ENCODE assay signal across 9 mouse cellular contexts in genomic region chr2:72499074-72499721, GRCm38 (mm10). TPM values are rescaled to one million over a fixed set of nuclear protein-coding genes. Genes with fewer than 3 reads are reported as not detected.
DNase-seq lines count a peak whose midpoint lies in the region; ATAC-seq lines count a peak whose summit lies in the region.
"Had no signal": no experiment of that assay in that cellular context is flagged by ENCODE, and none has a peak within 500 bp of the region (broad histone marks: within the 10 kb centered on the region; RNA-seq: fewer than 3 reads in every experiment).

No protein-coding gene starts in this region.

- H3K27me3 ChIP-seq in kidney, embryonic 15.5 days = peaks cover 18% of the 10 kb centered on the region; the same call in 1 of the 2 replicates
- H3K27me3 ChIP-seq in embryonic facial prominence, embryonic 15.5 days = 0 out of 2 replicates have a peak, but pooled peaks cover 3% of the 10 kb centered on the region
- peaks cover 15% of the 10 kb centered on the region for H3K27me3 ChIP-seq in limb, embryonic 10.5 days (ENCODE audit: low read depth, poor library complexity, severe bottlenecking)
- peaks cover 31% of the 10 kb centered on the region for H3K27me3 ChIP-seq in neural tube, embryonic 13.5 days

- peak overlapping the region; percentile 57 for H3K4me2 ChIP-seq in kidney, embryonic 15.5 days
- H3K4me2 ChIP-seq in embryonic facial prominence, embryonic 15.5 days (replicated peaks) = peak overlapping the region; percentile 48
- H3K4me2 ChIP-seq in neural tube, embryonic 13.5 days = peak overlapping the region; percentile 58

- DNase-seq in kidney, postnatal 14 days = no peak
- peak; percentile 57 for DNase-seq in limb, embryonic 10.5 days (ENCODE audit: low spot score)
- DNase-seq in Muller cell, postnatal 12 days (ENCODE audit: inconsistent ontology term) = no peak
- no peak for DNase-seq in cerebellum, postnatal 36 days
- DNase-seq in right cerebral cortex, postnatal 25 days = no peak
- DNase-seq: right cerebral cortex, adult 18-20 months had no signal

- peaks cover 11% of the 10 kb centered on the region for H3K4me1 ChIP-seq in kidney, embryonic 15.5 days
- H3K4me1 ChIP-seq in embryonic facial prominence, embryonic 15.5 days = peaks cover 7% of the 10 kb centered on the region
- H3K4me1 ChIP-seq in limb, embryonic 10.5 days = peaks cover 23% of the 10 kb centered on the region
- peaks cover 13% of the 10 kb centered on the region for H3K4me1 ChIP-seq in neural tube, embryonic 13.5 days (replicated peaks)

- no peaks in the 10 kb centered on the region for H3K9me3 ChIP-seq in kidney, embryonic 15.5 days (replicated peaks)
- H3K9me3 ChIP-seq in embryonic facial prominence, embryonic 15.5 days (replicated peaks) = no peaks in the 10 kb centered on the region
- no peaks in the 10 kb centered on the region for H3K9me3 ChIP-seq in limb, embryonic 10.5 days (replicated peaks)
- no peaks in the 10 kb centered on the region for H3K9me3 ChIP-seq in neural tube, embryonic 13.5 days

- no peak overlapping the region for H3K27ac ChIP-seq in kidney, embryonic 15.5 days
- H3K27ac ChIP-seq in embryonic facial prominence, embryonic 15.5 days (replicated peaks) = no peak overlapping the region
- peak overlapping the region; percentile 81 for H3K27ac ChIP-seq in limb, embryonic 10.5 days
- H3K27ac ChIP-seq in neural tube, embryonic 13.5 days (replicated peaks) = no peak overlapping the region

- ATAC-seq in kidney, embryonic 15.5 days (replicated peaks; ENCODE audit: low FRiP score) = no peak
- no peak for ATAC-seq in embryonic facial prominence, embryonic 15.5 days (ENCODE audit: insufficient number of reproducible peaks, low FRiP score, low TSS enrichment, low read depth)
- peak; percentile 53 for ATAC-seq in neural tube, embryonic 13.5 days (ENCODE audit: low read depth)

- peak overlapping the region; percentile 24 for H3K4me3 ChIP-seq in kidney, embryonic 15.5 days (replicated peaks)
- H3K4me3 ChIP-seq in embryonic facial prominence, embryonic 15.5 days (replicated peaks) = peak overlapping the region; percentile 23
- peak overlapping the region; percentile 43 for H3K4me3 ChIP-seq in limb, embryonic 10.5 days
- H3K4me3 ChIP-seq in neural tube, embryonic 13.5 days = peak overlapping the region; percentile 23

- 0 out of 2 replicates have a peak overlapping the region, but pooled peaks have one; percentile 26 for H3K9ac ChIP-seq in kidney, embryonic 15.5 days
- H3K9ac ChIP-seq in embryonic facial prominence, embryonic 15.5 days = no peak overlapping the region
- peak overlapping the region; percentile 62 for H3K9ac ChIP-seq in neural tube, embryonic 13.5 days

- WGBS in kidney, embryonic 15.5 days = 8% methylated on average over 23 of the region's 23 CpGs
- WGBS in embryonic facial prominence, embryonic 15.5 days = 6% methylated on average over 23 of the region's 23 CpGs
- WGBS in limb, embryonic 10.5 days = 2% methylated on average over 23 of the region's 23 CpGs
- 4% methylated on average over 23 of the region's 23 CpGs for WGBS in neural tube, embryonic 13.5 days

- H3K36me3 ChIP-seq in kidney, embryonic 15.5 days = no peaks in the 10 kb centered on the region
- H3K36me3 ChIP-seq in embryonic facial prominence, embryonic 15.5 days = no peaks in the 10 kb centered on the region
- H3K36me3 ChIP-seq in limb, embryonic 10.5 days = no peaks in the 10 kb centered on the region
- H3K36me3 ChIP-seq in neural tube, embryonic 13.5 days = no peaks in the 10 kb centered on the region

RNA-seq across cellular contexts. Expression of gene Cdca7, which starts 23.2 kb away (rescaled TPM):
- polyA plus RNA-seq in kidney, embryonic 15.5 days (2015; fragmentation: Nextera tagmentation; extraction: Ambion mirVana) = 158 and 167 TPM in 2 replicates
- polyA plus RNA-seq in embryonic facial prominence, embryonic 15.5 days (2015; fragmentation: Nextera tagmentation; extraction: Ambion mirVana) = 102 and 103 TPM in 2 replicates
- 290 and 298 TPM in 2 replicates for polyA plus RNA-seq in limb, embryonic 10.5 days (2016; fragmentation: Nextera tagmentation; extraction: Ambion mirVana)
- 24.6 and 36.4 TPM in 2 replicates for polyA plus RNA-seq in neural tube, embryonic 13.5 days (2015; fragmentation: Nextera tagmentation; extraction: Ambion mirVana)
